Mouse (Mus musculus) cortical plate, adult 2 months (tissue): ENCODE data around the gene Itpr2.

ENCODE experiments used
- CTCF ChIP-seq: fragments of 200-500 bp; IDR thresholded peaks from 2 replicates; pipeline ENCODE4 v1.5.1; 2011; ENCODE audit warnings: mild to moderate bottlenecking, control low read depth, low read length; ENCODE audit not compliant: insufficient read depth; ENCODE audit errors: extremely low read depth
- POLR2A ChIP-seq: fragments of 200-500 bp; IDR thresholded peaks from 2 replicates; pipeline ENCODE4 v1.6.1; 2011; ENCODE audit warnings: mild to moderate bottlenecking, low read length, control low read depth; ENCODE audit not compliant: insufficient read depth; ENCODE audit errors: extremely low read depth

GRCm38 (mm10) chr6:146288266-146288665 lies 213.8 kb downstream of the Itpr2 start:
- TF ChIP-seq CTCF (no peak), POLR2A (no peak)
